Mouse (Mus musculus) lung, embryonic 15.5 days (tissue): ENCODE results near the gene Gng13. TPM values are rescaled to one million over a fixed set of nuclear protein-coding genes. Genes with fewer than 3 reads are reported as not detected.

Experiments used
- ATAC-seq: fragments of 200-750 bp; cut with Nextera tagmentation; 2 replicates; pipeline ENCODE4 v1.8.0; 2017; ENCODE audit warnings: moderate number of reproducible peaks, borderline replicate concordance; ENCODE audit not compliant: low FRiP score, low TSS enrichment; ENCODE audit errors: extremely low read depth
- H3K27ac ChIP-seq: fragments of 300-500 bp; sonication (generic); 2 replicates; pipeline ENCODE4 v1.5.1; 2015; ENCODE audit warnings: moderate library complexity, mild to moderate bottlenecking, inconsistent platforms
- H3K27me3 ChIP-seq: fragments of 300-500 bp; sonication (generic); 2 replicates; pipeline ENCODE4 v1.6.1; 2015; ENCODE audit warnings: inconsistent platforms
- H3K36me3 ChIP-seq: fragments of 300-500 bp; sonication (generic); 2 replicates; pipeline ENCODE4 v1.6.1; 2015; ENCODE audit warnings: inconsistent platforms
- H3K4me1 ChIP-seq: fragments of 300-500 bp; sonication (generic); 2 replicates; pipeline ENCODE4 v1.6.1; 2015; ENCODE audit warnings: inconsistent platforms
- H3K4me2 ChIP-seq: fragments of 300-500 bp; sonication (generic); 2 replicates; pipeline ENCODE4 v1.6.1; 2015; ENCODE audit warnings: inconsistent platforms, mild to moderate bottlenecking, moderate library complexity
- H3K4me3 ChIP-seq: fragments of 300-500 bp; sonication (generic); 2 replicates; pipeline ENCODE4 v1.5.1; 2015; ENCODE audit warnings: mild to moderate bottlenecking, inconsistent platforms
- H3K9ac ChIP-seq: fragments of 300-500 bp; sonication (generic); 2 replicates; pipeline ENCODE4 v1.6.1; 2015; ENCODE audit warnings: inconsistent platforms
- H3K9me3 ChIP-seq: fragments of 300-500 bp; sonication (generic); 2 replicates; pipeline ENCODE4 v1.6.1; 2016; ENCODE audit warnings: inconsistent platforms
- WGBS: fragments of 180-500 bp; shearing (Covaris S2); methylation state at CpG from one replicate; pipeline ENCODE4 v1.1.7; 2015; 5-methylcytosine and 5-hydroxymethylcytosine counted together
- polyA plus RNA-seq: library from polyadenylated mRNA; unstranded; fragments of >200 nt; fragmentation: Nextera tagmentation; extraction: Ambion mirVana; gene quantifications from 2 replicates; pipeline ENCODE4 v1.2.1, GENCODE M21; 2015

Gene Gng13
- polyA plus RNA-seq, 1 experiment from 2014 or later = 3.0 TPM

DNA sequence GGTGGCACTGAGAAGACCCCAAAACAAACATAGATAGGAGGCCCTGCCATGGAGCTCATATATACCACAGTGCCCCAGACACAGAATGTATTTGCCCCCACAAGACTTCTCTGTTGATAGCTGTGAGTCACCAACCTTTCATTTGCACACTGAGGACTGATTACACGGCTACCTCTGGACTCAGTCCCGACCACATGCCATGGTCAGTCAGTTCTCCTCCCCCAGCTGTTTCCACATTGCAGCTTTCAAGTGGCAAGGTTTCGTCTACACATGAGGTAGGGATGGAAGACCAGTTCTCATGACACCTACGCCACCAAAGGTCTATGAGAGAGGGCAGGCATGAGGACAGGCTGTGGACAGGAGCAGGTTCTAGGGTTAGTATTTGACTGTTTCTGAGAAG is 5.8 kb upstream of the Gng13 start:
- Histone ChIP-seq H3K9me3 (no peaks in the 10 kb centered on the region), H3K4me2 (no peak overlapping the region), H3K27me3 (peaks cover 12% of the 10 kb centered on the region), H3K4me1 (no peaks in the 10 kb centered on the region), H3K4me3 (no peak overlapping the region), H3K27ac (no peak overlapping the region), H3K36me3 (no peaks in the 10 kb centered on the region), H3K9ac (no peak overlapping the region)
- ATAC-seq = no peak
- 67% methylated on average over 4 of the region's 4 CpGs for WGBS

DNA sequence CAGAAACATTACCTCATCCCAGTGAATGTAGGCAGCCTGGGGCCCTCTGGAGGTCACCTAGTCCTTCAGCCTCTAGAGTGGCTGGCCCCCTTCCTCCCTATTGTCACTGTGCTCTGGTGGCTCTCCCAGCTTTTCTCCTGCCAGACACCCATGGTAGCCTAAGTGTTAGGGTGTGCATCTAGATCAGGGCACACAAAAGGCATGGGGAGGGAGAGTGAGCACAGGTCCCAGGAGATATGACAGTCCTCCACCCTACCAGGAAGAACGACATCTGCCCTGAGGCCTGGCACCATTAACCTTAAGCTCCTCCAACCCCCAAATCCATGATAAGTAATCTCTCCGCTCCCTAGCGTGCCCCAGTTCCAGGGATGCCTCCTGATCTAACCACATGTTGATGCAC is 1.3 kb upstream of the Gng13 start:
- 43% methylated on average over 3 of the region's 3 CpGs for WGBS
- H3K36me3 ChIP-seq = peaks cover 5% of the 10 kb centered on the region
- H3K27me3 ChIP-seq = peaks cover 34% of the 10 kb centered on the region
- no peaks in the 10 kb centered on the region for H3K9me3 ChIP-seq
- H3K27ac ChIP-seq = no peak overlapping the region
- H3K4me2 ChIP-seq = no peak overlapping the region
- peaks cover 11% of the 10 kb centered on the region; the same call in 1 of the 2 replicates for H3K4me1 ChIP-seq
- no peak overlapping the region for H3K4me3 ChIP-seq
- no peak for ATAC-seq
- no peak overlapping the region for H3K9ac ChIP-seq

DNA sequence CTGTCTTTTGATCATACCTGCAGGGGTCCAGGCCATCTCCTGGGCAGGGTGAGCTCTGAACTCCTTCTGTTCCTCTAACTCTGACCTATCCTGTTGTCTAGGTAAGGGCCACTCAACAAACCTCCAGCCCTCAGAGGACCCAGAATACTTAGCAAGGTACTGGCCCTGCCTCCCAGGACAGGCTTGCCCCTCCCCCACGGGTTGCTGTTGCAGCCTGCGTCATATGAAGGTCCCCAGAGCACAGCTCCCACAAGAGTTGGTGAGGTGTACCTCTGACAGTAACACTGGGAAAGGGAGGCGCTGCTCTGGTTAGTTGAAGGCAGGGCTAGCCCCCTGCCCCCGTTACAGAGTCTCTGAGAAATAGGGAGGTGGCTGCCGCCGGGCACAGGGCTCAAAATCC is 841 bp upstream of the Gng13 start:
- no peak for ATAC-seq
- H3K9ac ChIP-seq = no peak overlapping the region
- no peak overlapping the region for H3K4me2 ChIP-seq
- H3K27me3 ChIP-seq = peaks cover 34% of the 10 kb centered on the region
- H3K4me1 ChIP-seq = peaks cover 11% of the 10 kb centered on the region; the same call in 1 of the 2 replicates
- WGBS = 4% methylated on average over 6 of the region's 6 CpGs
- H3K9me3 ChIP-seq = no peaks in the 10 kb centered on the region
- H3K36me3 ChIP-seq = peaks cover 9% of the 10 kb centered on the region
- H3K4me3 ChIP-seq = no peak overlapping the region
- no peak overlapping the region for H3K27ac ChIP-seq

DNA sequence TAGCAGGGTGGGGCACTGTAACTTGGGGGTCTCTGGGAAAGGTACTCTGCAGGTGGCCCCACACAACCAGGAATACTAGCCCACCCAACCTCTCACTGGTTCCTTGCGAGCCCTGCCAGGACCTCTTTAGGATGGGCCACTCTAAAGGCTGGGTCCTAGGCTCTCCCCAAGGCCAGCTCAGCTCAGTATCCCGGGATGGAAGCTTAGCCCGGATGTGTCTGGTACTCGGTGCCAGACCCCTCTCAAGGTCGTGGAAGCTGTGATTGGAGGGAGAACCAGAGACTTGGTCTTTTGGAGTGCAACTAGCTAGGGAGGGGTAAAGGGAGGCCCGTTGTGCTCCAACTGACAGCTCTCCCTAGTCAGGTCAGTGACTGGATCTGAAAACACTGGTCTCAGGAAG is 720 bp downstream of the Gng13 start:
- peak overlapping the region; percentile 38 for H3K4me3 ChIP-seq
- H3K9me3 ChIP-seq = no peaks in the 10 kb centered on the region
- no peak for ATAC-seq
- WGBS = 4% methylated on average over 6 of the region's 6 CpGs
- H3K9ac ChIP-seq = 0 out of 2 replicates have a peak overlapping the region, but pooled peaks have one; percentile 40
- H3K36me3 ChIP-seq = peaks cover 9% of the 10 kb centered on the region
- peaks cover 34% of the 10 kb centered on the region for H3K27me3 ChIP-seq
- no peak overlapping the region for H3K27ac ChIP-seq
- peaks cover 11% of the 10 kb centered on the region; the same call in 1 of the 2 replicates for H3K4me1 ChIP-seq
- H3K4me2 ChIP-seq = peak overlapping the region; percentile 82

DNA sequence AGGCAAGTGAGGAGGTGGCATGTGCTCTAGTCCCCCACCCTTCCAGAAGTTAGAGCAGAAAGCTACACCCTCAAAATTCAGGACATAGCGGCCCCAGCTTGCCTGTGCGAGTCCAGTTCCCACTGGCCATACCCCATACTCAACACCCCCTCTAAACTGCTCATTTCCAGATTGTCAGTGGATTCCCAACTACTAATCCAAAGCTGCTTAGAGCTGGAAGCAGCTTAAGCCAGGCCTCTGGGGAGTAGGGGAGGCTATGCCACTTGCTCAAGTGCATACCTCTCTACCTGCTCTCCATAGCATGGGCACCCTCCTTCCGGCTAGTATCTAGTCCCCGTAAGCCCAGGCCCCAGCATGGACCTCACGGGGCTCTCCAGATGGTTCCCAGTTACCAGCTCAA is 4.5 kb downstream of the Gng13 start:
- no peaks in the 10 kb centered on the region for H3K9me3 ChIP-seq
- H3K4me1 ChIP-seq = peaks cover 16% of the 10 kb centered on the region
- no peak for ATAC-seq
- H3K9ac ChIP-seq = no peak overlapping the region
- peaks cover 25% of the 10 kb centered on the region for H3K36me3 ChIP-seq
- no peak overlapping the region for H3K4me2 ChIP-seq
- peaks cover 19% of the 10 kb centered on the region for H3K27me3 ChIP-seq
- no peak overlapping the region for H3K27ac ChIP-seq
- H3K4me3 ChIP-seq = no peak overlapping the region
- 89% methylated on average over 5 of the region's 5 CpGs for WGBS

DNA sequence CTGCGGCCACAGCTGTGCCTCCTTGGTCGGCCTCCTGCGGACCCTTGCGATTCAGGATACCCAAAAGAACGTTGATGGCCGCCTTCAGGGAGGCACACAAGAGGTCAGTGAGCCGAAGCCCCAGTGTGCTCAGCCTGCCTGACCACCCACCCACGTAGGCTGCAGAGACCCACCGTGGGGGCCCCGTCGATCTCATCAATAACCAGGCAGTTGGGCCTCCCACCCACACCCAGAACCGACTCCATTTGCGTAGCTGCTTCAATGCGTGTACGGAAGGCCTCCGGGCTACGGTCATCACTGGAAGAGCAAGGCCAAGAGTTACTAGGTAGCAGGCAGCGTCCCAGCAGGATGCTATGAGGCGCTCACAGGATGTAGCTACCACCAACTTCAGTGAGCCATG is 6.5 kb downstream of the Gng13 start:
- Histone ChIP-seq H3K9ac (no peak overlapping the region), H3K36me3 (peaks cover 25% of the 10 kb centered on the region), H3K27ac (no peak overlapping the region), H3K9me3 (no peaks in the 10 kb centered on the region), H3K4me2 (no peak overlapping the region), H3K27me3 (no peaks in the 10 kb centered on the region), H3K4me1 (peaks cover 17% of the 10 kb centered on the region), H3K4me3 (no peak overlapping the region)
- no peak for ATAC-seq
- WGBS = 94% methylated on average over 19 of the region's 19 CpGs

DNA sequence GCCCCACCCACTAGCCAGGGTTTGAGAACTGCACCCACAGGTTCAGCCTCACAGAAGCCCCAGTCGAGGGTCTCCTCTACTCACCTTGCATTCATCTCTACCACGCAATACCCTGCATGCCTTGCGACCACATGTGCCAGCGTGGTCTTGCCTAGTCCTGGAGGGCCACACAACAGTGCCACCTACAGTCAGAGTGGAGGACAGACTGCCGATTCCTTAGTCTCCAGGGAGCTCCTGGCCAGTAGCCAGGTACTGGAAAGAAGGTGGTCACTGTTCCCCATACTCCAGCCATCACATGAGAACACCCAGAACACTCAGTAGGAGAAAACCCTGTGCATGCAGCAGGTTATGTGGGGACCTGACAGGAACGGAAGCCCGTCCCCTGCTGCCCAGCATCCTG is 6.9 kb downstream of the Gng13 start:
- no peak overlapping the region for H3K27ac ChIP-seq
- H3K9me3 ChIP-seq = no peaks in the 10 kb centered on the region
- H3K9ac ChIP-seq = no peak overlapping the region
- ATAC-seq = no peak
- WGBS = 70% methylated on average over 7 of the region's 7 CpGs
- peaks cover 20% of the 10 kb centered on the region for H3K4me1 ChIP-seq
- H3K27me3 ChIP-seq = no peaks in the 10 kb centered on the region
- H3K4me2 ChIP-seq = no peak overlapping the region
- no peak overlapping the region for H3K4me3 ChIP-seq
- peaks cover 25% of the 10 kb centered on the region for H3K36me3 ChIP-seq

DNA sequence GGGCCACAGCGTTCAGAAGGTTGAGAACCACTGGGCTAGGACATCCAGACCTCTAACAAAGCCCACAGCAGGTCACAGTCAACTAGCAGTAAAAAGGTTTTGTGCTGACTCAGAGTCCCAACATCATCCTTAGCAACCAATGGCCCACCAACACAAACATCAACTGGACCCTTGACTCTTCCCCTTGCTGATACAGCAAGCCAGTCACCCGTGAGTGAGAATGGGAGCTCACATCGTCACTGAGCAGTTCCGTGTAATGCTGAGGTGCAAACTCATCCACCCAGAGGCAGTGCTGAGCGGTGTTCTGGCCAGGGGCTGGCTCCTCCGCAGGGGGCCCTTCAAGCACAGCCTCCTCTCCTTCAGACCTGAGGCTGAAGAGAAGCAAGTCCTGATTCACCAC is 8.3 kb downstream of the Gng13 start:
- H3K4me2 ChIP-seq = no peak overlapping the region
- H3K9me3 ChIP-seq = no peaks in the 10 kb centered on the region
- no peak overlapping the region for H3K4me3 ChIP-seq
- no peaks in the 10 kb centered on the region for H3K27me3 ChIP-seq
- peaks cover 20% of the 10 kb centered on the region for H3K4me1 ChIP-seq
- no peak overlapping the region for H3K9ac ChIP-seq
- peaks cover 27% of the 10 kb centered on the region for H3K36me3 ChIP-seq
- H3K27ac ChIP-seq = no peak overlapping the region
- no peak for ATAC-seq
- 78% methylated on average over 6 of the region's 6 CpGs for whole genome bisulfite sequencing

DNA sequence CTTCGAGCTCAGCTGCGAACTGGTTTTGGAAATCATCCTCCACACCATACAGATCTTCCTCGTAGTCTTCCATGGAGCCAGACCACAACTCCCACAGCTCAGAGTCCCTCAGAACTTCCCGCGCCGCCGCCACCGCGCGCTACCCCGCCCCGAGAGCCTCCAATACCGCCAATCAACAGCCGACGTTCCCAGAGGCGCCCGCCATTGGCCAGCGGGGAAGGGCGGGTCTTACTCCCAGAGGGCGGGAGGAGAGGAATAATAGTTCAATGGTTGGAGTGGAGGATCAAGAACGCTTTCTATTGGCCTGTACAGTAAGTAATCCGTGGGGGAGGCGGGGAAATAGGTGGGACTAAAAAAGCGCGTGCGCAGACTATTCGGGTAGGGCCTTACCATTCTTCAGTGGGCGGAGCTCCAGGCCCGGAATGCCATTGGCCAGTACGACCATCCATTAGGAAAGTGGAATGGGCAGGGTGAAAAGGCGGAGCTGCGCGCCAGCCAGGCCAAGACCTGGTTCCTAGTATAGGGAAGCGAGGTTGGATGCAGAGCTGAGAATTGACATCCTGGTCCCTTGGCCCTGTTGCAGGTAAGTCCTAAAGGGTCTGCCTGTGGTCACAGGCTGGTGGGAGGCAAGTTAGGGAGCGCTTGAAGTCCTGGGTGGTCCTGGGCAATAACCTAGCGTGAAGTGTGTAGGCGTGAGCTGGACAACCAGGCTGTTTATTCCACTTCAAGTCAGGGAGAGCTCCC is 10.5 kb downstream of the Gng13 start, which contains the start of the genes Chtf18 and Rpusd1:
Gene Chtf18 (minus strand): TSS at position 155 of the 744 bp plus-strand sequence.
Gene Rpusd1 (plus strand): TSS at position 406 of the 744 bp plus-strand sequence.
- Histone ChIP-seq H3K4me3 (peak within 1 kb of the TSS; percentile 59), H3K27ac (peak within 1 kb of the TSS; percentile 4; the same call in 1 of the 2 replicates), H3K9ac (peak within 1 kb of the TSS; percentile 85), H3K9me3 (no peaks in the 10 kb centered on the region), H3K36me3 (peaks cover 23% of the 10 kb centered on the region), H3K4me2 (peak within 1 kb of the TSS; percentile 94), H3K4me1 (peaks cover 22% of the 10 kb centered on the region), H3K27me3 (no peaks in the 10 kb centered on the region)
- peak; percentile 98 for ATAC-seq
- under 1% methylated on average over 37 of the region's 37 CpGs for WGBS

DNA sequence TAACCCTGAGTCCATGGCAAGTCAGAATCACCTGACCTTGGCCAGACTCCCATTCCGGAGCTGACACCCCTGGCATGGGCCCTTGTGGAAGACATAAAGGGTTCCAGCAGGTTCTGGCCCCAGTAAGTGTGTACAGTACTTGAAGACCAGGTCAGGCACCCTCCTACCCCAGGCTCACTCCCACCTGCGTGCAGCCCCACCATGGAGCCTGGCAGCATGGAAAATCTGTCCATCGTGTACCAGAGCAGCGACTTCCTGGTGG is 11.0 kb downstream of the Gng13 start:
- H3K9ac ChIP-seq = peak overlapping the region; percentile 85
- H3K27ac ChIP-seq = 0 out of 2 replicates have a peak overlapping the region, but pooled peaks have one; percentile 4
- no peak; the same call in 1 of the 2 replicates for ATAC-seq
- 12% methylated on average over 4 of the region's 4 CpGs for WGBS
- peaks cover 22% of the 10 kb centered on the region for H3K4me1 ChIP-seq
- peak overlapping the region; percentile 59 for H3K4me3 ChIP-seq
- H3K27me3 ChIP-seq = no peaks in the 10 kb centered on the region
- H3K4me2 ChIP-seq = peak overlapping the region; percentile 94
- H3K36me3 ChIP-seq = peaks cover 20% of the 10 kb centered on the region
- no peaks in the 10 kb centered on the region for H3K9me3 ChIP-seq

DNA sequence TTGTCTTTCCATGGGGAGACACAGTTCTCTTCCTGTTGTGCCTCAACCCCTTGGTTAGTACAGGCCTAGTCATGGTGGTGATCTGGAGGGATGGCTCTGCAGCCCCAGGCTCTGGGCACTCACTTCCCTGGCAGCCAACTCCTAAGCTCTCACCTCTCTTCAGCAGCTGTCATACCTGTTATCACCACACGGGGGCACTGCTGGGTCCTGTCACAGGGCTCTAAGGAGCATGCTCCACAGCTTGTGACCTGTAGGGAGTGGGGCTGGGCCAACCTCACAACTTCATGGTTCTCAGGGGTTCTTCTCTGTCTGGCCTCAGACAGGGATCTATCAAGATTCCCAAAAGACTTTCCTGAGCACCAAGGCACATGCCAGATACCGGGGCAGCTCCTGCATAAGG is 15.1 kb downstream of the Gng13 start:
- 10% methylated on average over 2 of the region's 2 CpGs for WGBS
- H3K9ac ChIP-seq = no peak overlapping the region

DNA sequence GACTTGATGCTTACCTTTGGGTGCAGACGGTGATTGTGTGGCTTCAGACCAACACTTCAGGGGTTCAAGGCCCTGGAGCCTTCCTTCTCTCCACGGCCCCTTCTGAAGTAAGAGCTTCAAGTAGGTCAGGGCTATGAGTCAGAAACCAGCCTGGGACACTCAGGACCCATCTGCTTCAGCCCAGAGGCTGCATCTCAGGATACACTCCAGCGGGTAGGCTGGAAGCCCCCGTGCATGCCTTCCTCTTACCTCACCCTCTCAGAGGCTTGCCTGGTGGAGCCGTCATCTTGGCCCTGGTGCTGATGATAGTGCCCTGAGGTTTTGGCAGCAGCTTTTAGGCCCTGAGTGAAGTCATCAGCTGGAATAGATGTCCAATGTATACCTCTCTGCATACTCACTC is 18.3 kb downstream of the Gng13 start:
- Histone ChIP-seq H3K9ac (no peak overlapping the region), H3K4me1 (peaks cover 3% of the 10 kb centered on the region; the same call in 1 of the 2 replicates), H3K4me3 (no peak overlapping the region), H3K27ac (no peak overlapping the region), H3K9me3 (no peaks in the 10 kb centered on the region), H3K4me2 (no peak overlapping the region), H3K27me3 (no peaks in the 10 kb centered on the region), H3K36me3 (0 out of 2 replicates have a peak, but pooled peaks cover 3% of the 10 kb centered on the region)
- 72% methylated on average over 5 of the region's 5 CpGs for WGBS
- ATAC-seq = no peak

More for the DNA sequence above, 15.1 kb downstream of the Gng13 start:
- no peak for ATAC-seq
- Histone ChIP-seq H3K36me3 (0 out of 2 replicates have a peak, but pooled peaks cover 6% of the 10 kb centered on the region), H3K4me1 (peaks cover 13% of the 10 kb centered on the region), H3K4me2 (no peak overlapping the region), H3K4me3 (no peak overlapping the region), H3K9me3 (no peaks in the 10 kb centered on the region), H3K27ac (no peak overlapping the region), H3K27me3 (no peaks in the 10 kb centered on the region)
